Mouse (Mus musculus) urinary bladder, adult 2 months (tissue): Measurements from ENCODE around the gene Gm45837. TPM values are rescaled to one million over a fixed set of nuclear protein-coding genes. Genes with fewer than 3 reads are reported as not detected.
"Not testable (repeated sequence)": the region's sequence is repeated elsewhere in the genome, so short reads cannot be mapped to it uniquely, and the experiment has no call there.

Experiments
- DNase-seq: peaks from one replicate; pipeline ENCODE4 v3.0.0; 2022; ENCODE audit warnings: low spot score
- polyA plus RNA-seq: library from polyadenylated mRNA; depleted of rRNA; stranded (reverse); fragments of >200 nt; gene quantifications from 2 replicates; pipeline ENCODE4 v1.2.3, GENCODE M21; 2012; rRNA removed

Gm45837 gene
- polyA plus RNA-seq, 1 experiment = not detected

DNA sequence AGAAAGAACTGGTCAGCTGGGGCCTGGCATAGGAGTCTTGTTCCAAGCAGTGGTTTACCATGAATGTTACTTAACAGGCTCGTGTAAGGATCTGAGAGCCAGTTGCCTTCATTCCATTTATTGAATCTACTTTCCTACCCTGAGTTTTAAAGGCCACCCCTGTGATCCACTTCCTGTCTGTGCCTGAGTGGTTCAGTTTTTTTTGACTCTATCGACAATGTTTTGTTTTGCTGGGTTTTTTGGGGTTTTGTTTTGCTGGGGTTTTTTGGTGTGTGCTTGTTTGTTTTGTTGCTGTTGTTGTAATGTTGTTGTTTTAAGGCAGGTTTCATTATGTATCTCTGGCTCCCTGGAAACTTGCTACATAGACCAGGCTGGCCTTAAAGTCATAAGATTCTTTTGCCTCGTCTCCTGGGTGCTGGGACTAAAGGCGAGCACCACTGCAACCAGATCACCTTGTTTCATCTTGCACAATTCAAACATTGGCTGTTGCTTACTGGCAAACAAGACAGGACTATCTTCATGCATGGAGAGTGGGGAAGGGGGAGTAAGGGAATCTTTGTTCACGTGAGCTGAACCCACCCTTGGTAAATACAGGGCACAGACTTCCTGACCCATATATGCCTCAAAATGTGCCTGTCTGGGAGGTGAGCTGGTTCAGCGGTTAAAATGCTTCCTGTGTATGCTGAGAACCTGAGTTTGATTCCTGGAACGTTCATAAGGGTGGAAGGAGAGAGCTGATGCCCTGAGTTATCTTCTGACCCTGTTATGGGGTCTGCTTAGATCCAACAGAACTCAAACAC lies 140.2 kb downstream of the Gm45837 start:
- DNase-seq = no peak

DNA sequence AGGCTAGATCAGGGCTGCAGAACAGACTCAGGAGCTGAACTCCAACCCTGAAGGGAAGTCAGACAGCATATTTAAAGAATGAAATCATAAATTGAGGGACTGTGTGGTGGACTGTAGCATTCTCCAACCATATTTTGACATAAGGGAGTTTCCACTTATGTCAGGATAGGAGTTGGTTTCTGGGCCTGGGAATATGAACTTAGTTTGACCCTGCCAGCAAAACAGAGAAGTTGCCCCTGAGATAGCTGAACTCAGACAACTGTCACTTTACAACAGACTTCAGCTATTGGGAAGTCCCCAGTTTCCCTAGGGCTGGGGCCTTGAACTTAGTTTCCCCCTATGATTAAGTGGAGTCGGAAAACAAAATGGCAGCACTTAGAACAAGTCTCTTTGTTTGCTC lies 140.8 kb downstream of the Gm45837 start:
- DNase-seq = no peak

- DNase-seq = not testable (repeated sequence)
Measured at GRCm38 (mm10) chr7:101555473-101555872, 144.8 kb downstream of the Gm45837 start.

- DNase-seq = no peak
Measured at GRCm38 (mm10) chr7:101557391-101557790, 146.7 kb downstream of the Gm45837 start.

DNA sequence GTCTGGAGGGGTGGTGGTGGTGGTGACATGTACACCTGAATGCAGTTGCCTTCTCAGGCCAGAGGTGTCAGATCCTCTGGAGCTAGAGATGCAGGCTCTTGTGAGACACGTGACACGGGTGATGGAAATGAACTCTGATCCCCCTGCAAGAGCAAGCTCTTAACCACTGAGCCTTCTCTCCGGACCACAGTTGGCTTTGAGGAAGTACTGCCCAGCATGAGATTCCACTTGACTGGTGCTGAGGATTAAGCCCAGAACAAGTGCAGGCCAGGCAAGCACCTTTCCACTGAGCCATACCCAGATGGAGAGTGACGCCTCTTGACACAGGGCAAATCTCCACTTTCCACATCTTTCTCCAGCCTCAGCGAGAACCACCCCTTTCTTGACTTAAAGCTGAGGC lies 148.7 kb downstream of the Gm45837 start:
- not testable (repeated sequence) for DNase-seq

Other genes with a start within 250 kb of the Gm45837 start
- gene Atg16l2, start 108.6 kb upstream of the Gm45837 start, polyA plus RNA-seq = 24.2 and 31.9 TPM in 2 replicates
- gene Stard10, start 93.8 kb upstream of the Gm45837 start, polyA plus RNA-seq = 54.2 and 72.7 TPM in 2 replicates
- gene Arap1, start 62.8 kb upstream of the Gm45837 start, polyA plus RNA-seq = 110 and 127 TPM in 2 replicates
- 30.4 and 53.1 TPM in 2 replicates for gene Pde2a, start 10.8 kb downstream of the Gm45837 start, polyA plus RNA-seq
- 0.19 and 0.29 TPM in 2 replicates for gene Art2b, start 174.7 kb downstream of the Gm45837 start, polyA plus RNA-seq